Mouse (Mus musculus): Measurements from ENCODE around the gene Arfgap1. TPM values are rescaled to one million over a fixed set of nuclear protein-coding genes. Genes with fewer than 3 reads are reported as not detected.

Gene Arfgap1
- total and polyA plus RNA-seq, 3 experiments: 28.8 to 32.2 (median 31.9) TPM

DNA sequence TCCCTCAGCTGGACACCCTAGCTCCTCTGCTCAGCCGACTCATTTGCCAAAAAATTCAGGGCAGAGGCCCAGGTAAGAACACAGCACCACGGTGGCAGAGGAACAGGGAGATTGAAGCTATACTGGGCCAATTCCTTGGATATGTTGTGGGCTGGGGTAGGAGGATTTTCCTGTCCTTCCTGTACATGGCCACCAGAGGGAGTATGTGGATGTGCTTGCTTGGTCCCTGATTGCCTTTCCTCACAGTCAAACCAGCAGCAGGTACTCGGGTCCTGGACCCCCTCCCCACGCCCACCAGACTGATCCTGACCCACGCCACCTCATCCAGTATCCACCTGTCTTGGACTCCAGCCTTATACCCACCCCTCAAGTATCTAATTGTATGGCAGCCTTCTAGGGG is 29.4 kb downstream of the Arfgap1 start:
- TF ChIP-seq CTCF (IDR thresholded peaks at IDR 0.05) (peak; percentile 90), POLR2A (IDR thresholded peaks at IDR 0.05; ENCODE audit: insufficient read depth, low read depth, low read length) (no peak)
- peak in 1 of 2 experiments; percentile 23 for DNase-seq
- Histone ChIP-seq H3K4me3 (no peak overlapping the region), H3K27me3 (ENCODE audit: control insufficient read depth, insufficient read depth, low read length) (no peaks in the 10 kb centered on the region), H3K9ac (ENCODE audit: low read depth, low read length) (no peak overlapping the region), H3K79me2 (replicated peaks; ENCODE audit: control insufficient read depth, insufficient read depth, low read length) (no peaks in the 10 kb centered on the region), H3K4me1 (ENCODE audit: control insufficient read depth, insufficient read depth, low read length) (no peaks in the 10 kb centered on the region), H3K36me3 (ENCODE audit: control insufficient read depth, insufficient read depth, low read length) (no peaks in the 10 kb centered on the region), H3K27ac (no peak overlapping the region)
- intact Hi-C loops (cut with DNase I): loop anchor here (1.0 kb wide), 2 partner anchors 64 to 76 kb away; no protein-coding TSS in a partner anchor
- 12% methylated on average over 5 of the region's 5 CpGs for WGBS

DNA sequence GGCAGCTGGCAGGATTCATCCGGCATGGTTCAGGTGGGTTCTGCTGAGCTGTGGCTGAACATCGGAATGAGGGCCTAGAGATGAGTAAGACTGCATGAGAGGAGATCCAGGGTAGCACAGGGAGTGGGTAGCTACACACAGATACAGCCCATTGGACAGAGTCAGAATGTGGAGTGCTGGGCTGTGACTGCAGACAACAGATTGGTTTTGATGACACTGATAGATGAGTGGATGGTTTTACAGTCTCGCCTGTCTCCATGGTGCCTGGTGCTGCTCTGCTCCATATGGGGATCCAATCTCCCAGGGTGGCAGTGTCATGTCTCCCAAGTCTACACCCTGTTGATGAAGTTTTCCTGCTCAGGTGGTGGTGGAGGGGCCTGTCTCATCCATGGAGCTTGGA is 29.9 kb downstream of the Arfgap1 start:
- DNase-seq: no peak
- Histone ChIP-seq H3K9ac (ENCODE audit: low read depth, low read length) (no peak overlapping the region), H3K27me3 (ENCODE audit: control insufficient read depth, insufficient read depth, low read length) (no peaks in the 10 kb centered on the region), H3K27ac (no peak overlapping the region), H3K4me1 (ENCODE audit: control insufficient read depth, insufficient read depth, low read length) (no peaks in the 10 kb centered on the region), H3K79me2 (replicated peaks; ENCODE audit: control insufficient read depth, insufficient read depth, low read length) (no peaks in the 10 kb centered on the region), H3K36me3 (ENCODE audit: control insufficient read depth, insufficient read depth, low read length) (no peaks in the 10 kb centered on the region), H3K4me3 (no peak overlapping the region)
- 68% methylated on average over 3 of the region's 3 CpGs for WGBS
- intact Hi-C loops (cut with DNase I): loop anchor here (1.0 kb wide), 2 partner anchors 63 to 75 kb away; no protein-coding TSS in a partner anchor
- TF ChIP-seq POLR2A (IDR thresholded peaks at IDR 0.05; ENCODE audit: insufficient read depth, low read depth, low read length) (no peak), EP300 (IDR thresholded peaks at IDR 0.05; ENCODE audit: insufficient read depth, low read depth, low read length) (no peak), CTCF (IDR thresholded peaks at IDR 0.05) (no peak)

DNA sequence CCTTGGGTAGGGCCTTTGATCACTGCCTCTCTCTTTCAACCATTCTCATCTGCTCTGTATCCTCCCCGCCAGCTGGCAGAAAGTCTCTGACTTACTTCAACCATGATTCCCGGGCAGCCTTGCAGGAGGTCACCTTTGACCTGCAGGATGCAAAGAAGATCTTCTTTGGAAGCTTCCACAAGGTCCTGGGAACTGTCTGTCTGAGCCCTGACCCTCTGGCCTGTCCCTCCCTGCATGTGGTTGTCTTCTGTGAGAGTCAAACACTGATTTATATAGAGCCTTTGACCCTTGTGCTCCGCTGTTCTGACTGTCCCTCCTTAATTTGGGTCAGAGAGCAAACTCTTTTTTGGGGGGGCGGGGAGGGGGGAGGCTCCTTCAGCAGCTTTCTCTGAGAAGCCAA is 40.0 kb downstream of the Arfgap1 start:
- DNase-seq: no peak
- H3K79me2 ChIP-seq (replicated peaks; ENCODE audit: control insufficient read depth, insufficient read depth, low read length): no peaks in the 10 kb centered on the region
- H3K4me3 ChIP-seq: no peak overlapping the region
- 80% methylated on average over 4 of the region's 4 CpGs for WGBS
- no peaks in the 10 kb centered on the region for H3K27me3 ChIP-seq (ENCODE audit: control insufficient read depth, insufficient read depth, low read length)
- no peak overlapping the region for H3K27ac ChIP-seq
- intact Hi-C loops (cut with DNase I): no loop called here
- no peaks in the 10 kb centered on the region for H3K36me3 ChIP-seq (ENCODE audit: control insufficient read depth, insufficient read depth, low read length)
- no peak overlapping the region for H3K9ac ChIP-seq (ENCODE audit: low read depth, low read length)
- no peak for TF ChIP-seq EP300 (IDR thresholded peaks at IDR 0.05; ENCODE audit: insufficient read depth, low read depth, low read length)
- no peak for TF ChIP-seq CTCF (IDR thresholded peaks at IDR 0.05)
- TF ChIP-seq POLR2A (IDR thresholded peaks at IDR 0.05; ENCODE audit: insufficient read depth, low read depth, low read length): no peak
- no peaks in the 10 kb centered on the region for H3K4me1 ChIP-seq (ENCODE audit: control insufficient read depth, insufficient read depth, low read length)

DNA sequence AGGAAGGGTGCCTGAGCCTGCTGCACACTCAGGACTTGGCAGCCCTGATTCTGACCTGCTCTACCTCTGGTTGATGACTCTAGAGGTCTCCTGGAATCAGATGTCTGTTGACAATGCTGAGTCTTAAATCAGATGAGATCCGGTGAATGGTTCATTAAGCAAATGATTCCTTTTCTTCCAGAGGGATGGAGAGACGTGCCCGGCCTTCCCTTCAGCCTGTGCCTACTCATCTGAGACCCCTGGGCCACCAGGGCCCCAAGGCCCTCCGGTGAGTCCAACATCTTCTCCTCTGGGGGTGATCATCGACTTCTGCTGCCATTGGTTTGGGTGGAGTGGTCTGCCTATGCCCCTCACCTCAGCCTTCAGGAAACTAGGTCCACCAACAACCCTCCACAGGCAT is 41.3 kb downstream of the Arfgap1 start:
- intact Hi-C loops (cut with DNase I): no loop called here
- H3K4me3 ChIP-seq: no peak overlapping the region
- WGBS: 77% methylated on average over 5 of the region's 5 CpGs
- H3K9ac ChIP-seq (ENCODE audit: low read depth, low read length): no peak overlapping the region
- H3K79me2 ChIP-seq (replicated peaks; ENCODE audit: control insufficient read depth, insufficient read depth, low read length): no peaks in the 10 kb centered on the region
- no peak overlapping the region for H3K27ac ChIP-seq
- no peak for DNase-seq
- no peaks in the 10 kb centered on the region for H3K36me3 ChIP-seq (ENCODE audit: control insufficient read depth, insufficient read depth, low read length)
- H3K27me3 ChIP-seq (ENCODE audit: control insufficient read depth, insufficient read depth, low read length): no peaks in the 10 kb centered on the region
- no peaks in the 10 kb centered on the region for H3K4me1 ChIP-seq (ENCODE audit: control insufficient read depth, insufficient read depth, low read length)
- TF ChIP-seq CTCF (IDR thresholded peaks at IDR 0.05): no peak
- no peak for TF ChIP-seq EP300 (IDR thresholded peaks at IDR 0.05; ENCODE audit: insufficient read depth, low read depth, low read length)
- TF ChIP-seq POLR2A (IDR thresholded peaks at IDR 0.05; ENCODE audit: insufficient read depth, low read depth, low read length): no peak

DNA sequence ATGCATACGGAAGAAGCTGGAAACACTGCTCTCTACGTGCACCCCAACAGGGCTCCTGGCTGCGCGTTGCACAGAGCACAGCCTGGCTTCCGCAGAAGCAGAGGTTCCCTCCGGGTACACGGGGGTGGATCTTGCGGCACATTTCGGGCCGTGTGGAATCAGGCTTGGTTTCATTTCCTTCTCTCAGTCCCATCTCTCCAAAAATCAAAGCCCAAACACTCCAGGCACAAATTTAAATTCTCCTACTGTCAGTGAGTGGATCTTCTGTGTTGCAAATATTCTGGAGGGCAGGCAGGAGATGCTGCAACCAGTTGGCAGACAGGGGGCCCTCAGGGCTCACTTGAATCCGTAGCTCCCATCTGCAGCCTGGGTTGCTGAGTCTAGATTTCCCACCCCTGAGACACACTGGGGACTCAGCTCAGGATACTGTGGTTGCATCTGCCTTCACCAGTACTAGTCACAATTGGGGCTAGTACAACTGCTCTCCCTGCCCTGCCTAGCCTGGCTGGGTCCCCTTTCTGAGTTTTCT is 64.4 kb downstream of the Arfgap1 start:
- no peak for TF ChIP-seq EP300 (IDR thresholded peaks at IDR 0.05; ENCODE audit: insufficient read depth, low read depth, low read length)
- TF ChIP-seq POLR2A (IDR thresholded peaks at IDR 0.05; ENCODE audit: insufficient read depth, low read depth, low read length): no peak
- no peak for TF ChIP-seq CTCF (IDR thresholded peaks at IDR 0.05)
- no peaks in the 10 kb centered on the region for H3K4me1 ChIP-seq (ENCODE audit: control insufficient read depth, insufficient read depth, low read length)
- no peaks in the 10 kb centered on the region for H3K27me3 ChIP-seq (ENCODE audit: control insufficient read depth, insufficient read depth, low read length)
- intact Hi-C loops (cut with DNase I): no loop called here
- H3K36me3 ChIP-seq (ENCODE audit: control insufficient read depth, insufficient read depth, low read length): no peaks in the 10 kb centered on the region
- WGBS: 78% methylated on average over 11 of the region's 11 CpGs
- H3K9ac ChIP-seq (ENCODE audit: low read depth, low read length): no peak overlapping the region
- no peak for DNase-seq
- no peak overlapping the region for H3K4me3 ChIP-seq
- no peak overlapping the region for H3K27ac ChIP-seq
- no peaks in the 10 kb centered on the region for H3K79me2 ChIP-seq (replicated peaks; ENCODE audit: control insufficient read depth, insufficient read depth, low read length)

Other genes with a start within 250 kb of the Arfgap1 start
- gene Slc17a9, start 242.0 kb upstream of the Arfgap1 start, total RNA-seq (2021): under 1 TPM; 0.42 to 0.43 TPM
- 2.4 and 2.6 TPM in 2 replicates for gene Slc17a9, start 242.0 kb upstream of the Arfgap1 start, polyA plus RNA-seq (2012; rRNA removed)
- not detected for gene Bhlhe23, start 190.3 kb upstream of the Arfgap1 start, total RNA-seq (2021)
- not detected in 2 replicates for gene Bhlhe23, start 190.3 kb upstream of the Arfgap1 start, polyA plus RNA-seq (2012; rRNA removed)
- gene Ythdf1, start 46.3 kb upstream of the Arfgap1 start, total RNA-seq (2021): 10 to 100 TPM; 31.7 to 36.4 TPM
- 30.8 and 51.1 TPM in 2 replicates for gene Ythdf1, start 46.3 kb upstream of the Arfgap1 start, polyA plus RNA-seq (2012; rRNA removed)
- not detected for gene Birc7, start 38.2 kb upstream of the Arfgap1 start, total RNA-seq (2021)
- not detected in 2 replicates for gene Birc7, start 38.2 kb upstream of the Arfgap1 start, polyA plus RNA-seq (2012; rRNA removed)
- 1 to 10 TPM; 7.0 to 7.3 TPM for gene Nkain4, start 12.5 kb upstream of the Arfgap1 start, total RNA-seq (2021)
- 18.0 and 29.4 TPM in 2 replicates for gene Nkain4, start 12.5 kb upstream of the Arfgap1 start, polyA plus RNA-seq (2012; rRNA removed)
- gene Col20a1, start 19.3 kb downstream of the Arfgap1 start, total RNA-seq (2021): under 1 TPM; 0.23 to 0.44 TPM
- gene Col20a1, start 19.3 kb downstream of the Arfgap1 start, polyA plus RNA-seq (2012; rRNA removed): 1.2 and 2.0 TPM in 2 replicates
- gene Chrna4, start 76.3 kb downstream of the Arfgap1 start, total RNA-seq (2021): not detected
- not detected in 2 replicates for gene Chrna4, start 76.3 kb downstream of the Arfgap1 start, polyA plus RNA-seq (2012; rRNA removed)
- gene Kcnq2, start 168.1 kb downstream of the Arfgap1 start, total RNA-seq (2021): under 1 TPM in 1 of 2 experiments, not detected in 1; 0.05 TPM
- gene Kcnq2, start 168.1 kb downstream of the Arfgap1 start, polyA plus RNA-seq (2012; rRNA removed): 0.23 TPM in 2 replicates
- gene Eef1a2, start 189.8 kb downstream of the Arfgap1 start, total RNA-seq (2021): 1,000 to 10,000 TPM; 1,434 to 1,646 TPM
- 1,031 and 1,150 TPM in 2 replicates for gene Eef1a2, start 189.8 kb downstream of the Arfgap1 start, polyA plus RNA-seq (2012; rRNA removed)
- 10 to 100 TPM; 47.5 to 57.7 TPM for gene Ppdpf, start 220.0 kb downstream of the Arfgap1 start, total RNA-seq (2021)
- 81.2 and 82.4 TPM in 2 replicates for gene Ppdpf, start 220.0 kb downstream of the Arfgap1 start, polyA plus RNA-seq (2012; rRNA removed)
- gene Ptk6, start 235.6 kb downstream of the Arfgap1 start, total RNA-seq (2021): under 1 TPM in 1 of 2 experiments, not detected in 1; 0.07 TPM
- gene Ptk6, start 235.6 kb downstream of the Arfgap1 start, polyA plus RNA-seq (2012; rRNA removed): 0.03 TPM in 1 of 2 replicates, not detected in the other
- gene Srms, start 246.0 kb downstream of the Arfgap1 start, total RNA-seq (2021): under 1 TPM; 0.44 to 0.59 TPM
- gene Srms, start 246.0 kb downstream of the Arfgap1 start, polyA plus RNA-seq (2012; rRNA removed): 0.59 and 1.3 TPM in 2 replicates

Data from heart, adult 2 months (tissue).